Mouse (Mus musculus) MEL (cell line): ENCODE data around the gene Adamtsl5. TPM values are rescaled to one million over a fixed set of nuclear protein-coding genes. Genes with fewer than 3 reads are reported as not detected.

Source experiments
- DNase-seq: peaks from one replicate; pipeline ENCODE4 v3.0.0; 2011; ENCODE audit warnings: low read depth, low spot score
- H3K27ac ChIP-seq: 2 replicates; pipeline ENCODE4 v1.5.1; 2012; ENCODE audit warnings: low read depth, mild to moderate bottlenecking, control low read depth, low read length, moderate library complexity; ENCODE audit not compliant: control insufficient read depth
- H3K27me3 ChIP-seq, 2 experiments: fragments of 150-350 bp in 1 of 2; sonication (generic) in 1 of 2; 2 replicates each; pipeline ENCODE4 v1.6.1; 2012; ENCODE audit warnings: low read length in 2 of 2, mild to moderate bottlenecking in 2 of 2, improper control_type of control experiment in 1 of 2, moderate library complexity in 1 of 2; ENCODE audit not compliant: insufficient read depth in 2 of 2, control insufficient read depth in 1 of 2
- H3K36me3 ChIP-seq, 2 experiments: 2 replicates each; pipeline ENCODE4 v1.6.1; 2012 to 2014; ENCODE audit warnings: low read length in 2 of 2, improper control_type of control experiment in 1 of 2, inconsistent platforms in 1 of 2, mild to moderate bottlenecking in 1 of 2; ENCODE audit not compliant: insufficient read depth in 2 of 2, control insufficient read depth in 1 of 2
- H3K4me1 ChIP-seq, 2 experiments: fragments of 150-350 bp in 1 of 2; sonication (generic) in 1 of 2; 2 replicates each; pipeline ENCODE4 v1.6.1; 2012; ENCODE audit warnings: low read length in 2 of 2, improper control_type of control experiment in 1 of 2, mild to moderate bottlenecking in 1 of 2; ENCODE audit not compliant: insufficient read depth in 2 of 2, control insufficient read depth in 1 of 2
- H3K4me3 ChIP-seq, 2 experiments: fragments of 150-350 bp in 1 of 2; sonication (generic) in 1 of 2; 2 replicates each; pipeline ENCODE4 v1.5.1; 2012; ENCODE audit warnings: low read depth in 2 of 2, low read length in 2 of 2, mild to moderate bottlenecking in 2 of 2, moderate library complexity in 2 of 2, control low read depth in 1 of 2, improper control_type of control experiment in 1 of 2; ENCODE audit not compliant: control insufficient read depth in 1 of 2, insufficient read depth in 1 of 2
- H3K79me2 ChIP-seq: 2 replicates; pipeline ENCODE4 v1.6.1; 2012; ENCODE audit warnings: mild to moderate bottlenecking, low read length, moderate library complexity; ENCODE audit not compliant: control insufficient read depth, poor library complexity, insufficient read depth
- H3K9ac ChIP-seq: 2 replicates; pipeline ENCODE4 v1.6.1; 2012; ENCODE audit warnings: low read depth, mild to moderate bottlenecking, control low read depth, low read length, moderate library complexity; ENCODE audit not compliant: control insufficient read depth, poor library complexity, severe bottlenecking
- H3K9me3 ChIP-seq: fragments of 150-350 bp; sonication (generic); replicated peaks from 2 replicates; pipeline ENCODE4 v1.6.1; 2012; ENCODE audit warnings: mild to moderate bottlenecking, low read length, improper control_type of control experiment, moderate library complexity; ENCODE audit not compliant: insufficient read depth
- BHLHE40 ChIP-seq: IDR thresholded peaks from 2 replicates; pipeline ENCODE4 v1.6.1; 2012; ENCODE audit warnings: low read depth, mild to moderate bottlenecking, inconsistent platforms, low read length, improper control_type of control experiment, borderline replicate concordance
- CTCF ChIP-seq, 3 experiments: IDR thresholded peaks in 2 of 3; conservative IDR thresholded peaks in 1 of 3; 2 replicates each; pipeline ENCODE4 v1.5.1; 2011 to 2012; ENCODE audit warnings: low read length in 3 of 3, low read depth in 2 of 3, mild to moderate bottlenecking in 2 of 3, improper control_type of control experiment in 1 of 3, inconsistent platforms in 1 of 3, mixed read lengths in 1 of 3, moderate library complexity in 1 of 3; ENCODE audit not compliant: control insufficient read depth in 1 of 3, insufficient read depth in 1 of 3, poor library complexity in 1 of 3, severe bottlenecking in 1 of 3
- E2F4 ChIP-seq: IDR thresholded peaks from 2 replicates; pipeline ENCODE4 v1.6.1; 2011; ENCODE audit warnings: low read depth, low read length, improper control_type of control experiment, borderline replicate concordance
- ELF1 ChIP-seq: IDR thresholded peaks from 2 replicates; pipeline ENCODE4 v1.6.1; 2014; ENCODE audit warnings: low read depth, mild to moderate bottlenecking, inconsistent platforms, low read length, improper control_type of control experiment, moderate library complexity
- EP300 ChIP-seq, 2 experiments: IDR thresholded peaks; 2 replicates each; pipeline ENCODE4 v1.6.1; 2011; ENCODE audit warnings: improper control_type of control experiment in 2 of 2, low read length in 2 of 2, low read depth in 1 of 2, mild to moderate bottlenecking in 1 of 2
- GATA1 ChIP-seq: IDR thresholded peaks from 2 replicates; pipeline ENCODE4 v1.6.1; 2011; ENCODE audit warnings: low read depth, low read length, improper control_type of control experiment
- HCFC1 ChIP-seq: IDR thresholded peaks from 2 replicates; pipeline ENCODE4 v1.6.1; 2012; ENCODE audit warnings: low read depth, mild to moderate bottlenecking, inconsistent platforms, low read length, improper control_type of control experiment, moderate library complexity
- KAT2A ChIP-seq: conservative IDR thresholded peaks from 2 replicates; pipeline ENCODE4 v1.6.1; 2012; ENCODE audit warnings: low read depth, low read length, improper control_type of control experiment, inconsistent platforms
- MAX ChIP-seq: IDR thresholded peaks from 2 replicates; pipeline ENCODE4 v1.6.1; 2011; ENCODE audit warnings: low read length, improper control_type of control experiment
- MAZ ChIP-seq: IDR thresholded peaks from 2 replicates; pipeline ENCODE4 v1.6.1; 2012; ENCODE audit warnings: low read depth, mild to moderate bottlenecking, inconsistent platforms, low read length, improper control_type of control experiment
- MYC ChIP-seq: IDR thresholded peaks from 2 replicates; pipeline ENCODE4 v1.6.1; 2011; ENCODE audit warnings: low read depth, mild to moderate bottlenecking, low read length, improper control_type of control experiment, moderate library complexity
- NELFE ChIP-seq: IDR thresholded peaks from 2 replicates; pipeline ENCODE4 v1.6.1; 2011; ENCODE audit warnings: low read depth, low read length, improper control_type of control experiment
- POLR2AphosphoS2 ChIP-seq: IDR thresholded peaks from 2 replicates; pipeline ENCODE4 v1.6.1; 2011; ENCODE audit warnings: low read length, improper control_type of control experiment
- RCOR1 ChIP-seq: IDR thresholded peaks from 2 replicates; pipeline ENCODE4 v1.6.1; 2012; ENCODE audit warnings: low read depth, mild to moderate bottlenecking, inconsistent platforms, low read length, improper control_type of control experiment
- SIN3A ChIP-seq: IDR thresholded peaks from 2 replicates; pipeline ENCODE4 v1.6.1; 2012; ENCODE audit warnings: low read length, improper control_type of control experiment, inconsistent platforms
- SMC3 ChIP-seq: IDR thresholded peaks from 2 replicates; pipeline ENCODE4 v1.6.1; 2011; ENCODE audit warnings: low read depth, low read length, improper control_type of control experiment
- TAL1 ChIP-seq: IDR thresholded peaks from 2 replicates; pipeline ENCODE4 v1.6.1; 2012; ENCODE audit warnings: mild to moderate bottlenecking, inconsistent platforms, low read length, moderate library complexity, mixed read lengths
- TCF12 ChIP-seq: IDR thresholded peaks from 2 replicates; pipeline ENCODE4 v1.6.1; 2014; ENCODE audit warnings: low read depth, mild to moderate bottlenecking, inconsistent platforms, low read length, improper control_type of control experiment, moderate library complexity
- UBTF ChIP-seq: IDR thresholded peaks from 2 replicates; pipeline ENCODE4 v1.6.1; 2012; ENCODE audit warnings: low read depth, mild to moderate bottlenecking, inconsistent platforms, low read length, improper control_type of control experiment, moderate library complexity, borderline replicate concordance; ENCODE audit not compliant: insufficient read depth
- USF2 ChIP-seq, 2 experiments: IDR thresholded peaks; 2 replicates each; pipeline ENCODE4 v1.6.1; 2011 to 2012; ENCODE audit warnings: improper control_type of control experiment in 2 of 2, low read length in 2 of 2, borderline replicate concordance in 1 of 2, inconsistent platforms in 1 of 2, low read depth in 1 of 2, mild to moderate bottlenecking in 1 of 2; ENCODE audit not compliant: insufficient read depth in 1 of 2
- ZC3H11A ChIP-seq: IDR thresholded peaks from 2 replicates; pipeline ENCODE4 v1.6.1; 2012; ENCODE audit warnings: low read depth, mild to moderate bottlenecking, inconsistent platforms, low read length, improper control_type of control experiment
- ZMIZ1 ChIP-seq: IDR thresholded peaks from 2 replicates; pipeline ENCODE4 v1.6.1; 2012; ENCODE audit warnings: low read depth, mild to moderate bottlenecking, inconsistent platforms, low read length, improper control_type of control experiment, moderate library complexity
- ZNF384 ChIP-seq: IDR thresholded peaks from 2 replicates; pipeline ENCODE4 v1.6.1; 2012; ENCODE audit warnings: low read depth, mild to moderate bottlenecking, inconsistent platforms, low read length, improper control_type of control experiment
- polyA plus RNA-seq, 2 experiments: library from polyadenylated mRNA; stranded (reverse) in 1 of 2; unstranded in 1 of 2; fragments of >175 nt in 1 of 2; fragments of >200 nt in 1 of 2; gene quantifications; 2 replicates each; pipeline versions ENCODE4 v1.2.1 to v1.2.4; 2012; ENCODE audit warnings: low replicate concordance in 2 of 2, low read depth in 1 of 2; ENCODE audit not compliant: insufficient read length in 2 of 2, insufficient read depth in 1 of 2, missing spikeins in 1 of 2
- total RNA-seq: library from RNA; depleted of rRNA; stranded (reverse); fragments of 300-350 nt; gene quantifications from 2 replicates; pipeline ENCODE4 v1.2.3, GENCODE M21; 2012

Adamtsl5 gene
- total and polyA plus RNA-seq, 3 experiments: 3.9 to 16.5 TPM; not detected in 1

DNA sequence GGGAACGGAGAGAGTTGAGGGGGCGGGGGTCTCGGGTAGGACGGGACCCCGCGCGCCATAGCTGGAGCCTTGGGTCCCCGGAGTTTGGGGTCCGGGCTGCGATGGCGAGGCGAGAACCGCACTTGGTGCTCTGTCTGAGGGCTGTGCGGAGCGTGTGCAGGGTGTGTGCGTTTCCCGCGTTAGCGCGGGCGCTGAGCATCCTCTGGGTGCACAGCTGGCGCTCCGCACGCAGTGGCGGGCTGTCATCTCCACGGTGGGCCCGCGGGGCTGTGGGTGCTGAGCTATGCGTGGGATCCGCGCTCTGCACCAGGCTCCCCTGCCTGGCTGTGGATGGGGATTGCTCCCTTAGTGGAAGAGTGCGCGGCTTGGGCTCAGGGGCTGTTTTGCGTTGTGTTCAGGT, 8.5 kb upstream of the Adamtsl5 start:
- H3K4me3 ChIP-seq: no peak overlapping the region
- no peak overlapping the region for H3K9ac ChIP-seq
- H3K4me1 ChIP-seq: peaks cover 14 to 19% of the 10 kb centered on the region in 2 experiments
- H3K27ac ChIP-seq: no peak overlapping the region
- no peaks in the 10 kb centered on the region for H3K9me3 ChIP-seq
- TF ChIP-seq TCF12 (no peak), MAZ (no peak), EP300 (IDR thresholded peaks at IDR 0.05; ENCODE audit: low read depth in 1 of 2, low read length in 2 of 2) (no peak), BHLHE40 (no peak), ZNF384 (no peak), SMC3 (no peak), KAT2A (no peak), USF2 (IDR thresholded peaks at IDR 0.05; ENCODE audit: borderline replicate concordance in 1 of 2, insufficient read depth in 1 of 2, low read depth in 1 of 2, low read length in 2 of 2) (no peak), ZC3H11A (no peak), POLR2AphosphoS2 (no peak), ZMIZ1 (no peak), MYC (no peak), ELF1 (no peak), GATA1 (no peak), CTCF (IDR thresholded peaks at IDR 0.05 in 2 of 3, conservative IDR thresholded peaks at IDR 0.05 in 1 of 3; ENCODE audit: control insufficient read depth in 1 of 3, insufficient read depth in 1 of 3, low read depth in 2 of 3, low read length in 3 of 3, poor library complexity in 1 of 3, severe bottlenecking in 1 of 3) (no peak), RCOR1 (no peak), TAL1 (no peak), SIN3A (no peak)
- H3K79me2 ChIP-seq: no peaks in the 10 kb centered on the region
- DNase-seq: no peak
- H3K36me3 ChIP-seq: peaks cover 0 to 10% of the 10 kb centered on the region in 2 experiments; a peak in 2 of 4 replicates
- no peaks in the 10 kb centered on the region for H3K27me3 ChIP-seq

DNA sequence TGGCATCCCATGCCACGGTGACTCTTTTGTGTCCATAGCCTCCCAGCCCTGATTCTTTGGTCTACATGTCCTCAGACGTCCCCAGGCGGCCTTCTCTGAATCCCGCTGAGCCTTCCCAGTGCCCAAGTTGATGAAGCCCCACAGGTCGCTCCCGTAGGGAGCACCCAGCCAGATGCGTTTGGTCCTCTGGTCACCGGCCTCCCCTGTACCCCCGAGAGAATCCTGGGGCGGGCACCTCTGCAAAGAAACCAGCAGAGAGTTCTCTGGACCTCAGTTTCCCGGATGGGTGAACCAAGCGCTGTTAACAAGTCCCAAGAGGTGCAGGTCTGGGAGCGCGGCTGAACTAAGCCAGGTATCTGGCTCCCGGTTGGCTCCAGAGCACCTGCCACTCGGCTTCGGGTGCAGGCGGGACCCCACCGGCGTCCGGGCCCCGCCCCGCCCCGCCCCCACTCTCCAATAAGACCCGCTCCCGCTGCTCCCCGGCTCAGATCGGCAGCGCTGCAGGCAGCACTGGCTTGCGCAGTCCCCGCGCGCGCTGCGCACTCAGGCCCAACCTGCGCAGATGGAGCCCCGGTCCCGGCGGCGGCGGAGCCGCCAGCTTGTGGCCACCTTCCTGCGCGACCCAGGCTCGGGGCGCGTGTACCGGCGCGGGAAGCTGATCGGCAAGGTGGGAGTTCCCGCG, 7.9 kb upstream of the Adamtsl5 start, which contains the start of gene Plk5:
Plk5 (plus strand) TSS at position 459 of the 682 bp plus-strand sequence.
- Histone ChIP-seq H3K79me2 (no peaks in the 10 kb centered on the region), H3K27me3 (no peaks in the 10 kb centered on the region), H3K9ac (no peak within 1 kb of the TSS), H3K4me3 (no peak within 1 kb of the TSS), H3K4me1 (peaks cover 14 to 21% of the 10 kb centered on the region in 2 experiments), H3K9me3 (no peaks in the 10 kb centered on the region), H3K36me3 (peaks cover 0 to 10% of the 10 kb centered on the region in 2 experiments; a peak in 2 of 4 replicates), H3K27ac (no peak within 1 kb of the TSS)
- no peak for TF ChIP-seq NELFE
- TF ChIP-seq BHLHE40: no peak
- TF ChIP-seq MAZ: no peak
- no peak for TF ChIP-seq E2F4
- no peak for TF ChIP-seq MAX
- TF ChIP-seq ELF1: no peak
- TF ChIP-seq UBTF: no peak
- no peak for TF ChIP-seq HCFC1
- no peak for DNase-seq
